Mouse (Mus musculus) myocyte (in vitro differentiated cells): ENCODE measurements at regions not wholly inside any gene's neighbourhood (a gene's known extent, or its start where the extent isn't known, plus 50 kb on each side); places are given as distances from the start of the nearest gene placed in this dataset.

Experiments used
- CEBPB ChIP-seq: IDR thresholded peaks from 2 replicates; pipeline ENCODE4 v1.6.1; 2011; ENCODE audit warnings: mild to moderate bottlenecking, moderate library complexity; ENCODE audit not compliant: poor library complexity, insufficient read depth, severe bottlenecking
- E2F4 ChIP-seq: IDR thresholded peaks from one replicate; pipeline ENCODE4 v1.6.1; 2011; ENCODE audit warnings: mild to moderate bottlenecking, control low read depth, moderate library complexity; ENCODE audit not compliant: insufficient read depth
- MAX ChIP-seq: IDR thresholded peaks from one replicate; pipeline ENCODE4 v1.6.1; 2011; ENCODE audit warnings: low read depth, mild to moderate bottlenecking, control low read depth
- MYOD1 ChIP-seq, 3 experiments: IDR thresholded peaks; one replicate each; pipeline ENCODE4 v1.6.1; 2011; ENCODE audit warnings: control low read depth in 2 of 3, low read depth in 2 of 3, mild to moderate bottlenecking in 2 of 3, moderate library complexity in 1 of 3; ENCODE audit not compliant: insufficient read length in 2 of 3, control insufficient read depth in 1 of 3
- MYOG ChIP-seq, 3 experiments: IDR thresholded peaks; one replicate each; pipeline ENCODE4 v1.6.1; 2011; ENCODE audit warnings: control low read depth in 2 of 3, low read depth in 2 of 3, mild to moderate bottlenecking in 2 of 3; ENCODE audit not compliant: insufficient read length in 2 of 3, control insufficient read depth in 1 of 3, insufficient read depth in 1 of 3
- POLR2A ChIP-seq: IDR thresholded peaks from one replicate; pipeline ENCODE4 v1.6.1; 2011; ENCODE audit warnings: low read depth, mild to moderate bottlenecking, control low read depth, moderate library complexity; ENCODE audit not compliant: insufficient read length
- POLR2AphosphoS2 ChIP-seq: IDR thresholded peaks from one replicate; pipeline ENCODE4 v1.6.1; 2011; ENCODE audit warnings: low read depth, control low read depth; ENCODE audit not compliant: insufficient read length
- SRF ChIP-seq: IDR thresholded peaks from one replicate; pipeline ENCODE4 v1.6.1; 2011; ENCODE audit warnings: low read depth; ENCODE audit not compliant: control insufficient read depth, insufficient read length
- TCF12 ChIP-seq: IDR thresholded peaks from one replicate; pipeline ENCODE4 v1.6.1; 2011; ENCODE audit warnings: mild to moderate bottlenecking, control low read depth; ENCODE audit not compliant: poor library complexity, insufficient read depth, severe bottlenecking
- USF1 ChIP-seq: IDR thresholded peaks from one replicate; pipeline ENCODE4 v1.6.1; 2011; ENCODE audit warnings: low read depth, mild to moderate bottlenecking, control low read depth, moderate library complexity

GRCm38 (mm10) chrX:77409370-77409769 is 101.4 kb upstream of the Tbl1x start:
- TF ChIP-seq USF1, result no peak
- TF ChIP-seq TCF12, result no peak
- TF ChIP-seq MYOG (IDR thresholded peaks at IDR 0.05; ENCODE audit: control insufficient read depth in 1 of 3, insufficient read depth in 1 of 3, insufficient read length in 2 of 3, low read depth in 2 of 3), result no peak
- TF ChIP-seq POLR2A, result no peak
- TF ChIP-seq E2F4, result no peak
- no peak for TF ChIP-seq MYOD1 (IDR thresholded peaks at IDR 0.05; ENCODE audit: control insufficient read depth in 1 of 3, insufficient read length in 2 of 3, low read depth in 2 of 3)
- TF ChIP-seq SRF, result no peak
- TF ChIP-seq CEBPB, result no peak
- no peak for TF ChIP-seq POLR2AphosphoS2
- no peak for TF ChIP-seq MAX
